Mouse (Mus musculus) large intestine, adult 2 months (tissue): ENCODE results near the gene Pars2. TPM values are rescaled to one million over a fixed set of nuclear protein-coding genes. Genes with fewer than 3 reads are reported as not detected.

ENCODE experiments used
- DNase-seq: peaks from one replicate; pipeline ENCODE4 v3.0.0-alpha.2; 2012; ENCODE audit warnings: low read depth, low spot score
- WGBS: fragments of 180-500 bp; shearing (Covaris S2); methylation state at CpG from one replicate; pipeline ENCODE4 v1.1.7; 2018; 5-methylcytosine and 5-hydroxymethylcytosine counted together
- polyA plus RNA-seq: library from polyadenylated mRNA; depleted of rRNA; stranded (reverse); fragments of >200 nt; gene quantifications from 2 replicates; pipeline ENCODE4 v1.2.3, GENCODE M21; 2012; rRNA removed

Pars2 gene
- polyA plus RNA-seq = 10.2 and 12.0 TPM in 2 replicates

GRCm38 (mm10) chr4:106650833-106651527, at the start of gene Pars2:
Pars2 (plus strand) TSS chr4:106651069.
- 1% methylated on average over 40 of the region's 40 CpGs for WGBS
- peak; percentile 88 for DNase-seq

GRCm38 (mm10) chr4:106606639-106607554, 44.0 kb upstream of the Pars2 start:
- DNase-seq = no peak
- 50% methylated on average over 18 of the region's 18 CpGs for WGBS

- 55% methylated on average over 1 of the region's 1 CpGs for WGBS
These were observed 43.0 kb upstream of the Pars2 start for GRCm38 (mm10) chr4:106607905-106608304.

GRCm38 (mm10) chr4:106613105-106613504, 37.8 kb upstream of the Pars2 start:
- WGBS = 73% methylated on average over 8 of the region's 8 CpGs
- no peak for DNase-seq

More at GRCm38 (mm10) chr4:106607905-106608304, 43.0 kb upstream of the Pars2 start:
- DNase-seq = no peak

GRCm38 (mm10) chr4:106613560-106613959, 37.3 kb upstream of the Pars2 start:
- DNase-seq = no peak
- WGBS = 59% methylated on average over 3 of the region's 3 CpGs

- 52% methylated on average over 7 of the region's 7 CpGs for WGBS
- DNase-seq = no peak
These were observed 36.6 kb upstream of the Pars2 start for GRCm38 (mm10) chr4:106614180-106614797.

GRCm38 (mm10) chr4:106614881-106615280, 36.0 kb upstream of the Pars2 start:
- no peak for DNase-seq

GRCm38 (mm10) chr4:106615637-106616036, 35.2 kb upstream of the Pars2 start:
- 79% methylated on average over 12 of the region's 12 CpGs for WGBS
- no peak for DNase-seq

More at GRCm38 (mm10) chr4:106614881-106615280, 36.0 kb upstream of the Pars2 start:
- WGBS = 76% methylated on average over 9 of the region's 9 CpGs

GRCm38 (mm10) chr4:106617056-106617455, 33.8 kb upstream of the Pars2 start, which contains the start of gene Lexm:
Lexm (minus strand) TSS chr4:106617241.
- DNase-seq = no peak
- WGBS = 6% methylated on average over 19 of the region's 19 CpGs

- DNase-seq = no peak
- WGBS = 67% methylated on average over 4 of the region's 4 CpGs
These were observed 32.0 kb upstream of the Pars2 start for GRCm38 (mm10) chr4:106618898-106619297.

GRCm38 (mm10) chr4:106621428-106621827, 29.4 kb upstream of the Pars2 start:
- DNase-seq = peak; percentile 56
- 24% methylated on average over 3 of the region's 3 CpGs for WGBS

- 15% methylated on average over 16 of the region's 16 CpGs for WGBS
- peak; percentile 54 for DNase-seq
These were observed 28.8 kb upstream of the Pars2 start, which contains the start of gene Ttc22 for GRCm38 (mm10) chr4:106622030-106622493. Ttc22 (plus strand) TSS chr4:106622432.

GRCm38 (mm10) chr4:106622712-106623111, 28.2 kb upstream of the Pars2 start:
- WGBS = 25% methylated on average over 28 of the region's 28 CpGs
- DNase-seq = no peak

- 92% methylated on average over 10 of the region's 10 CpGs for WGBS
- no peak for DNase-seq
These were observed 26.6 kb upstream of the Pars2 start for GRCm38 (mm10) chr4:106624271-106624670.

GRCm38 (mm10) chr4:106627809-106628208, 23.1 kb upstream of the Pars2 start:
- DNase-seq = no peak
- WGBS = 79% methylated on average over 5 of the region's 5 CpGs

GRCm38 (mm10) chr4:106628650-106629360, 22.1 kb upstream of the Pars2 start:
- peak; percentile 69 for DNase-seq
- 17% methylated on average over 9 of the region's 9 CpGs for WGBS

- no peak for DNase-seq
- 32% methylated on average over 5 of the region's 5 CpGs for WGBS
These were observed 21.5 kb upstream of the Pars2 start for GRCm38 (mm10) chr4:106629374-106629773.

GRCm38 (mm10) chr4:106630333-106631220, 20.3 kb upstream of the Pars2 start:
- WGBS = 38% methylated on average over 14 of the region's 14 CpGs
- DNase-seq = no peak
